Mouse (Mus musculus) liver, adult 2 months (tissue): ENCODE results near the gene Gart.

Experiments used
- CTCF ChIP-seq: fragments of 200-500 bp; IDR thresholded peaks from 2 replicates; pipeline ENCODE4 v1.5.1; 2011; ENCODE audit warnings: low read depth, low read length, control low read depth
- POLR2A ChIP-seq: fragments of 200-500 bp; IDR thresholded peaks from 2 replicates; pipeline ENCODE4 v1.6.1; 2011; ENCODE audit warnings: low read length, control low read depth; ENCODE audit not compliant: insufficient read depth; ENCODE audit errors: extremely low read depth

- no peak for TF ChIP-seq POLR2A
- no peak for TF ChIP-seq CTCF
Measured at GRCm38 (mm10) chr16:91614552-91614951, 32.2 kb downstream of the Gart start.
